Mouse (Mus musculus): ENCODE data around the gene Mettl7b. TPM values are rescaled to one million over a fixed set of nuclear protein-coding genes. Genes with fewer than 3 reads are reported as not detected.

The Mettl7b gene
- not detected for polyA plus RNA-seq (2014; fragmentation: Illumina TruSeq; extraction: RNeasy Lipid Tissue Mini Kit (QIAGEN cat#74804); ENCODE audit: low read depth, low replicate concordance)

GRCm38 (mm10) chr10:128960590-128961584 lies at the start of gene Mettl7b:
Mettl7b (minus strand) TSS chr10:128960988.

DNA sequence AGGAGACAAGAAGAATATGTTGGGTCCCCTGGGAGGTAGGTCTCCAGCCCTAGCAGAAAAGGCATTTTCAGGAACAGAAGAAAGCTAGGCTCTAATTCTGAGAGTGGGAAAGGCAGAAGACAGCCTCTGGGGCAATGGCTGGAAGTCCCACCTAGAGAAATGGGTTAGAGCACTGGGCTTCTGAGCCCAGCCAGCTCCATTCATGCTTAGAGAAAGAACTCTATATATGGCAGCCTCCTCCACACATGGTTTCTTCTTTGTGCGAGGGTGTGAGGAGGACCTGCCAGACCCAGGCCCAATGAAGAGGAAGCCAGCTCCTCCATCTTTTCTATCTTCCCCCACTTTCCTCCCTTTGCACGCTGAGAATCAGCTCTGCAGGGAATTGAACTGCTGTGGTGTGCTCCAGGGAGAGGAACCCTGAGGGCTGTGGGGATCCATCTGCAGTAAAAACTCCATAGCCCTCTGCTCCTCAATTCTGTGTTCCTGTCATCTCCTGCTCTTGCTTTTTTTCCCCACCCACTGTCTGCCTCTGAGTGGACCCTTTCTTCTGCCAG lies 49.6 kb upstream of the Mettl7b start, which contains the start of gene Olfr763:
Gene Olfr763 (plus strand): TSS at position 504 of the 554 bp plus-strand sequence.

DNA sequence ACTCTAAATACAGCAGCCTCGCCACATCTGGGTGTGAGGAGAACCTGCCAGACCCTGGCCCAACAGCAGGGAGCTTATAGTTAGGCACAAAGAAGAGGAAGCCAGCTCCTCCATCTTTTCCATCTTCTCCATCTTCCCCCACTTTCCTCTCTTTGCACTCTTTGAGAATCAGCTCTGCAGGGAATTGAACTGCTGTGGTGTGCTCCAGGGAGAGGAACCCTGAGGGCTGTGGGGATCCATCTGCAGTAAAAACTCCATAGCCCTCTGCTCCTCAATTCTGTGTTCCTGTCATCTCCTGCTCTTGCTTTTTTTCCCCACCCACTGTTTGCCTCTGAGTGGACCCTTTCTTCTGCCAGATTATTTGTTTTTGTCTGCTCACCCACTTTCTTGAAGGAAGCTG lies 28.3 kb upstream of the Mettl7b start, which contains the start of gene Olfr9:
Gene Olfr9 (plus strand): TSS at position 301 of the 400 bp plus-strand sequence.

DNA sequence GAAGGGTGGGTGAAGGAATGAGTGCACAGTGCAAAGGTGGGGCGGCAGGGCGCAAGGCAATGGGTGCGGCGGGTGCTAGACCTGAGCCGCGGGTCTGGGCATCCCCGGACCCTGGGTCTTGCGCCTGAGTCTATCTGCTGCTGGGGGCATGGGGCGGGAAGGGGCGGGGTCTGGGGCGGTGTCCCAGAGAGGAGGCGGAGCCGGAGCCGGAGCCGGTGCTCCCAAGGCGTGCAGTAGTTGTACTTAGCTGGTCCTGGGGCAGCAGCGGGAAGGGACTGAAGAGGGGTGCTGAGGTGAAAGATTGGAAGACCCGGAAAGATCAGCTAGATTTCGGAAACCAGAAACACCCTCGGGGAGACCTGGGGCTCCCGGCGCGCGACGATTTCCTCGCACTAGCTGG lies 27.2 kb downstream of the Mettl7b start, which contains the start of gene Itga7:
Gene Itga7 (plus strand): TSS at position 245 of the 400 bp plus-strand sequence.

DNA sequence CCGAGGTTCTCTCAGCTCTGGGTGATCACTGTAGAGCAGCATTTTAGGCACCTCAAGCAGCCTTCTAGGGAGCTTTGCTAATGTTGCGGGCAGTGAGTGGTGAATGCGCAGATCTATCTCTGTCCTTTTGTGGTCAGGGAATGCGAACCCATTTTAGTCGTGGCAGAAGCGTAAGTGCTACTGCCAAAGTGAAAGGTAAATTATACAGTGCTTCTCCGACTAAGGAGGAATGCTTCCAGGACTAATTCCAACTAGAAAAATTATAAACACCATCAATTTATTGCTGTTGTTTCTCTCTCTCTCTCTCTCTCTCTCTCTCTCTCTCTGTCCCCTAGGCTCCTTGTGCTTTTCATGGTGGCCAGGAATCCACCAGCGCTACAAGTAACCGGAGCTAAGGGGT lies 36.9 kb downstream of the Mettl7b start, which contains the start of gene Bloc1s1:
Gene Bloc1s1 (minus strand): TSS at position 101 of the 400 bp plus-strand sequence.

DNA sequence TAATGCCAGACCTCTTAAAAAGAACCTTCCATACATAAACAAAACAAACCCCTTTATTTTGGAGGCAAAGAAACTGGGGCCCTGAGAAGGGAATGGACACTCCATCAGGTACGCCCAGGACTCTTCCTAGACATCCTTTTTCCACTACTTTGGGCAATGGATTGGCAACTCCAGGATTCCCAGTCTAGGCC lies 38.1 kb downstream of the Mettl7b start, which contains the start of gene Rdh5:
Gene Rdh5 (minus strand): TSS at position 67 of the 191 bp plus-strand sequence.

Other genes starting within 250 kb of the Mettl7b start
- 9.4 TPM for gene Dgka, start 216.1 kb downstream of the Mettl7b start, polyA plus RNA-seq (2014; fragmentation: Illumina TruSeq; extraction: RNeasy Lipid Tissue Mini Kit (QIAGEN cat#74804); ENCODE audit: low read depth, low replicate concordance)
- gene Pym1, start 213.1 kb downstream of the Mettl7b start, polyA plus RNA-seq (2014; fragmentation: Illumina TruSeq; extraction: RNeasy Lipid Tissue Mini Kit (QIAGEN cat#74804); ENCODE audit: low read depth, low replicate concordance): 0.93 TPM
- gene Mmp19, start 170.1 kb downstream of the Mettl7b start, polyA plus RNA-seq (2014; fragmentation: Illumina TruSeq; extraction: RNeasy Lipid Tissue Mini Kit (QIAGEN cat#74804); ENCODE audit: low read depth, low replicate concordance): 56.4 TPM
- gene Dnajc14, start 156.9 kb downstream of the Mettl7b start, polyA plus RNA-seq (2014; fragmentation: Illumina TruSeq; extraction: RNeasy Lipid Tissue Mini Kit (QIAGEN cat#74804); ENCODE audit: low read depth, low replicate concordance): 46.9 TPM
- gene Tmem198b, start 156.6 kb downstream of the Mettl7b start, polyA plus RNA-seq (2014; fragmentation: Illumina TruSeq; extraction: RNeasy Lipid Tissue Mini Kit (QIAGEN cat#74804); ENCODE audit: low read depth, low replicate concordance): 4.3 TPM
- gene Sarnp, start 143.7 kb downstream of the Mettl7b start, polyA plus RNA-seq (2014; fragmentation: Illumina TruSeq; extraction: RNeasy Lipid Tissue Mini Kit (QIAGEN cat#74804); ENCODE audit: low read depth, low replicate concordance): 390 TPM
- 145 TPM for gene Ormdl2, start 139.3 kb downstream of the Mettl7b start, polyA plus RNA-seq (2014; fragmentation: Illumina TruSeq; extraction: RNeasy Lipid Tissue Mini Kit (QIAGEN cat#74804); ENCODE audit: low read depth, low replicate concordance)
- gene Gdf11, start 69.3 kb downstream of the Mettl7b start, polyA plus RNA-seq (2014; fragmentation: Illumina TruSeq; extraction: RNeasy Lipid Tissue Mini Kit (QIAGEN cat#74804); ENCODE audit: low read depth, low replicate concordance): 2.2 TPM
- 432 TPM for gene Cd63, start 60.0 kb downstream of the Mettl7b start, polyA plus RNA-seq (2014; fragmentation: Illumina TruSeq; extraction: RNeasy Lipid Tissue Mini Kit (QIAGEN cat#74804); ENCODE audit: low read depth, low replicate concordance)
- 3.8 TPM for gene Rdh5, start 38.1 kb downstream of the Mettl7b start, polyA plus RNA-seq (2014; fragmentation: Illumina TruSeq; extraction: RNeasy Lipid Tissue Mini Kit (QIAGEN cat#74804); ENCODE audit: low read depth, low replicate concordance)
- gene Bloc1s1, start 37.0 kb downstream of the Mettl7b start, polyA plus RNA-seq (2014; fragmentation: Illumina TruSeq; extraction: RNeasy Lipid Tissue Mini Kit (QIAGEN cat#74804); ENCODE audit: low read depth, low replicate concordance): 12.7 TPM
- 0.35 TPM for gene Itga7, start 27.2 kb downstream of the Mettl7b start, polyA plus RNA-seq (2014; fragmentation: Illumina TruSeq; extraction: RNeasy Lipid Tissue Mini Kit (QIAGEN cat#74804); ENCODE audit: low read depth, low replicate concordance)
- not detected for gene Olfr9, start 28.4 kb upstream of the Mettl7b start, polyA plus RNA-seq (2014; fragmentation: Illumina TruSeq; extraction: RNeasy Lipid Tissue Mini Kit (QIAGEN cat#74804); ENCODE audit: low read depth, low replicate concordance)
- gene Olfr763, start 49.8 kb upstream of the Mettl7b start, polyA plus RNA-seq (2014; fragmentation: Illumina TruSeq; extraction: RNeasy Lipid Tissue Mini Kit (QIAGEN cat#74804); ENCODE audit: low read depth, low replicate concordance): not detected
- not detected for gene Olfr764-ps1, start 78.9 kb upstream of the Mettl7b start, polyA plus RNA-seq (2014; fragmentation: Illumina TruSeq; extraction: RNeasy Lipid Tissue Mini Kit (QIAGEN cat#74804); ENCODE audit: low read depth, low replicate concordance)
- not detected for gene Olfr765, start 89.0 kb upstream of the Mettl7b start, polyA plus RNA-seq (2014; fragmentation: Illumina TruSeq; extraction: RNeasy Lipid Tissue Mini Kit (QIAGEN cat#74804); ENCODE audit: low read depth, low replicate concordance)
- not detected for gene Olfr766-ps1, start 108.0 kb upstream of the Mettl7b start, polyA plus RNA-seq (2014; fragmentation: Illumina TruSeq; extraction: RNeasy Lipid Tissue Mini Kit (QIAGEN cat#74804); ENCODE audit: low read depth, low replicate concordance)
- not detected for gene Olfr767, start 121.9 kb upstream of the Mettl7b start, polyA plus RNA-seq (2014; fragmentation: Illumina TruSeq; extraction: RNeasy Lipid Tissue Mini Kit (QIAGEN cat#74804); ENCODE audit: low read depth, low replicate concordance)
- not detected for gene Olfr768, start 138.4 kb upstream of the Mettl7b start, polyA plus RNA-seq (2014; fragmentation: Illumina TruSeq; extraction: RNeasy Lipid Tissue Mini Kit (QIAGEN cat#74804); ENCODE audit: low read depth, low replicate concordance)
- not detected for gene Olfr769, start 156.9 kb upstream of the Mettl7b start, polyA plus RNA-seq (2014; fragmentation: Illumina TruSeq; extraction: RNeasy Lipid Tissue Mini Kit (QIAGEN cat#74804); ENCODE audit: low read depth, low replicate concordance)
- not detected for gene Olfr770, start 178.0 kb upstream of the Mettl7b start, polyA plus RNA-seq (2014; fragmentation: Illumina TruSeq; extraction: RNeasy Lipid Tissue Mini Kit (QIAGEN cat#74804); ENCODE audit: low read depth, low replicate concordance)
- gene Olfr771, start 203.8 kb upstream of the Mettl7b start, polyA plus RNA-seq (2014; fragmentation: Illumina TruSeq; extraction: RNeasy Lipid Tissue Mini Kit (QIAGEN cat#74804); ENCODE audit: low read depth, low replicate concordance): not detected
- not detected for gene Olfr772, start 216.9 kb upstream of the Mettl7b start, polyA plus RNA-seq (2014; fragmentation: Illumina TruSeq; extraction: RNeasy Lipid Tissue Mini Kit (QIAGEN cat#74804); ENCODE audit: low read depth, low replicate concordance)
- not detected for gene Olfr773, start 226.4 kb upstream of the Mettl7b start, polyA plus RNA-seq (2014; fragmentation: Illumina TruSeq; extraction: RNeasy Lipid Tissue Mini Kit (QIAGEN cat#74804); ENCODE audit: low read depth, low replicate concordance)

All from adrenal gland, adult 10 weeks (tissue).